Mouse (Mus musculus) hindbrain, embryonic 13.5 days (tissue): ENCODE results near the gene Fxyd5. TPM values are rescaled to one million over a fixed set of nuclear protein-coding genes. Genes with fewer than 3 reads are reported as not detected.

Source experiments
- ATAC-seq: fragments of 200-750 bp; cut with Nextera tagmentation; 2 replicates; pipeline ENCODE4 v1.8.0; 2017; ENCODE audit warnings: moderate TSS enrichment; ENCODE audit not compliant: low FRiP score
- H3K27ac ChIP-seq: fragments of 300-500 bp; sonication (generic); 2 replicates; pipeline ENCODE4 v1.5.1; 2015; ENCODE audit warnings: inconsistent platforms, mild to moderate bottlenecking, moderate library complexity
- H3K27me3 ChIP-seq: fragments of 300-500 bp; sonication (generic); 2 replicates; pipeline ENCODE4 v1.6.1; 2015; ENCODE audit warnings: mild to moderate bottlenecking, inconsistent platforms
- H3K36me3 ChIP-seq: fragments of 300-500 bp; sonication (generic); 2 replicates; pipeline ENCODE4 v1.6.1; 2015; ENCODE audit warnings: mild to moderate bottlenecking, inconsistent platforms
- H3K4me1 ChIP-seq: fragments of 300-500 bp; sonication (generic); replicated peaks from 2 replicates; pipeline ENCODE4 v1.6.1; 2015; ENCODE audit warnings: inconsistent platforms
- H3K4me2 ChIP-seq: fragments of 300-500 bp; sonication (generic); 2 replicates; pipeline ENCODE4 v1.6.1; 2015; ENCODE audit warnings: inconsistent platforms, mild to moderate bottlenecking, moderate library complexity
- H3K4me3 ChIP-seq: fragments of 300-500 bp; sonication (generic); 2 replicates; pipeline ENCODE4 v1.5.1; 2015; ENCODE audit warnings: mild to moderate bottlenecking, inconsistent platforms
- H3K9ac ChIP-seq: fragments of 300-500 bp; sonication (generic); 2 replicates; pipeline ENCODE4 v1.6.1; 2015; ENCODE audit warnings: mild to moderate bottlenecking, inconsistent platforms
- H3K9me3 ChIP-seq: fragments of 300-500 bp; sonication (generic); 2 replicates; pipeline ENCODE4 v1.6.1; 2016; ENCODE audit warnings: inconsistent platforms
- WGBS: fragments of 180-500 bp; shearing (Covaris S2); methylation state at CpG from one replicate; pipeline ENCODE4 v1.1.7; 2015; 5-methylcytosine and 5-hydroxymethylcytosine counted together
- polyA plus RNA-seq: library from polyadenylated mRNA; unstranded; fragments of >200 nt; fragmentation: Nextera tagmentation; extraction: Ambion mirVana; gene quantifications from 2 replicates; pipeline ENCODE4 v1.2.1, GENCODE M21; 2015

Fxyd5 gene
- polyA plus RNA-seq, 1 experiment from 2014 or later, result 13.0 TPM

GRCm38 (mm10) chr7:31036917-31037316, 5.4 kb downstream of the Fxyd5 start:
- 88% methylated on average over 7 of the region's 7 CpGs for WGBS
- Histone ChIP-seq H3K9me3 (no peaks in the 10 kb centered on the region), H3K9ac (no peak overlapping the region), H3K4me3 (no peak overlapping the region), H3K27ac (no peak overlapping the region), H3K4me1 (peaks cover 5% of the 10 kb centered on the region), H3K4me2 (no peak overlapping the region), H3K36me3 (no peaks in the 10 kb centered on the region), H3K27me3 (peaks cover 31% of the 10 kb centered on the region)
- no peak for ATAC-seq

DNA sequence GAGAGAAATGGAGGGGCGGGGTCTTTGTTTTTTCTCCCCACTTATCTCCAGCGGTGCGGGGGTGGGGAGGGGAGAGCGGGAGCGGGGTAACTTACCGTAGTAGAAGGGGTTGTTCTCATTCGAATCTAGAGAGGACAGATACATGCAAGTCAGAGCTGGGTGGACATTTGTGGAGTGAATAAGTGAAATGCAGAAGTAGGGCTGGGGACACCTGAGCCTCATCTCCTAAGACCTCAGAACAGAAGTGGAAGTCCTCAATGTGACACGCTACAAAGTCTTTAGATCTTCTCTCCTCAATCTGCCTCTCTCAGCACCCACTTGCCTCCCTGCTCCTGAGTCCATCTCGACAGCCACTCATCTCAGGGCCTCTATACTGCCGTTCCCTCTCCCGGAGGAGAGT, 7.0 kb downstream of the Fxyd5 start:
- H3K9me3 ChIP-seq, result no peaks in the 10 kb centered on the region
- no peak overlapping the region for H3K27ac ChIP-seq
- WGBS, result 83% methylated on average over 11 of the region's 11 CpGs
- no peak overlapping the region for H3K4me2 ChIP-seq
- no peak overlapping the region for H3K9ac ChIP-seq
- no peaks in the 10 kb centered on the region for H3K36me3 ChIP-seq
- no peak overlapping the region for H3K4me3 ChIP-seq
- no peaks in the 10 kb centered on the region for H3K4me1 ChIP-seq
- ATAC-seq, result no peak
- peaks cover 14% of the 10 kb centered on the region for H3K27me3 ChIP-seq

GRCm38 (mm10) chr7:31034789-31035188, 7.5 kb downstream of the Fxyd5 start:
- Histone ChIP-seq H3K4me2 (no peak overlapping the region), H3K27ac (no peak overlapping the region), H3K4me3 (no peak overlapping the region), H3K36me3 (no peaks in the 10 kb centered on the region), H3K27me3 (peaks cover 10% of the 10 kb centered on the region; the same call in 1 of the 2 replicates), H3K4me1 (no peaks in the 10 kb centered on the region), H3K9ac (no peak overlapping the region), H3K9me3 (no peaks in the 10 kb centered on the region)
- 63% methylated on average over 11 of the region's 11 CpGs for WGBS
- no peak for ATAC-seq

GRCm38 (mm10) chr7:31033409-31034165, 8.7 kb downstream of the Fxyd5 start:
- ATAC-seq, result no peak

GRCm38 (mm10) chr7:31031731-31032130, 10.6 kb downstream of the Fxyd5 start:
- no peak overlapping the region for H3K4me2 ChIP-seq
- H3K4me1 ChIP-seq, result no peaks in the 10 kb centered on the region
- no peak for ATAC-seq
- no peak overlapping the region for H3K9ac ChIP-seq
- no peak overlapping the region for H3K27ac ChIP-seq
- H3K27me3 ChIP-seq, result no peaks in the 10 kb centered on the region
- H3K4me3 ChIP-seq, result no peak overlapping the region
- H3K9me3 ChIP-seq, result no peaks in the 10 kb centered on the region
- no peaks in the 10 kb centered on the region for H3K36me3 ChIP-seq
- WGBS, result 87% methylated on average over 7 of the region's 7 CpGs

More at GRCm38 (mm10) chr7:31033409-31034165, 8.7 kb downstream of the Fxyd5 start:
- Histone ChIP-seq H3K4me3 (no peak overlapping the region), H3K27ac (no peak overlapping the region), H3K36me3 (no peaks in the 10 kb centered on the region), H3K4me2 (no peak overlapping the region), H3K27me3 (no peaks in the 10 kb centered on the region), H3K9ac (no peak overlapping the region), H3K9me3 (no peaks in the 10 kb centered on the region), H3K4me1 (no peaks in the 10 kb centered on the region)
- WGBS, result 79% methylated on average over 9 of the region's 9 CpGs

- Histone ChIP-seq H3K4me2 (no peak overlapping the region), H3K4me1 (no peaks in the 10 kb centered on the region), H3K9me3 (no peaks in the 10 kb centered on the region), H3K9ac (no peak overlapping the region), H3K27ac (no peak overlapping the region), H3K4me3 (no peak overlapping the region), H3K36me3 (no peaks in the 10 kb centered on the region), H3K27me3 (no peaks in the 10 kb centered on the region)
- WGBS, result 71% methylated on average over 2 of the region's 2 CpGs
- ATAC-seq, result no peak
These were observed 11.6 kb downstream of the Fxyd5 start for GRCm38 (mm10) chr7:31030717-31031116.

DNA sequence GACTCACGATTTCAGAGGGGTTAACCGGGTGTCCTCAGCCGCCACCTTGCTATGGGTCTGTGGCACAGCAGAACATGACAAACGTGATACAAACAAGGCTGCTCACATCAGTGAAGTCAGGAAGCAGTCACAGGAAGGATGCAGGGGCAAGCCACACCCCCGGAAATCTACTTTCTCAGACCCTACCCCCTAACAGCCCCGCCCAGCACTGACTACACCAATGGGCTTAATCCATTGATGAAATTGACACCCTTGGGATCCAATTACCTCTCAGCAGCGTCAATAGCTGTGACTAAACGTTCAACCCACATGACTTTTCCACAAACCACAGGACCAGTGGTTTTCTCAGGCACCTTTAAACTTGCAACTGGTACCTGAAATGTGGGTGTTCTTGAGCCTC, 13.7 kb downstream of the Fxyd5 start:
- no peak for ATAC-seq
- H3K27me3 ChIP-seq, result no peaks in the 10 kb centered on the region
- H3K4me2 ChIP-seq, result no peak overlapping the region
- no peaks in the 10 kb centered on the region for H3K9me3 ChIP-seq
- no peak overlapping the region for H3K9ac ChIP-seq
- no peak overlapping the region for H3K27ac ChIP-seq
- no peak overlapping the region for H3K4me3 ChIP-seq
- no peaks in the 10 kb centered on the region for H3K36me3 ChIP-seq
- H3K4me1 ChIP-seq, result no peaks in the 10 kb centered on the region
- WGBS, result 78% methylated on average over 8 of the region's 8 CpGs

DNA sequence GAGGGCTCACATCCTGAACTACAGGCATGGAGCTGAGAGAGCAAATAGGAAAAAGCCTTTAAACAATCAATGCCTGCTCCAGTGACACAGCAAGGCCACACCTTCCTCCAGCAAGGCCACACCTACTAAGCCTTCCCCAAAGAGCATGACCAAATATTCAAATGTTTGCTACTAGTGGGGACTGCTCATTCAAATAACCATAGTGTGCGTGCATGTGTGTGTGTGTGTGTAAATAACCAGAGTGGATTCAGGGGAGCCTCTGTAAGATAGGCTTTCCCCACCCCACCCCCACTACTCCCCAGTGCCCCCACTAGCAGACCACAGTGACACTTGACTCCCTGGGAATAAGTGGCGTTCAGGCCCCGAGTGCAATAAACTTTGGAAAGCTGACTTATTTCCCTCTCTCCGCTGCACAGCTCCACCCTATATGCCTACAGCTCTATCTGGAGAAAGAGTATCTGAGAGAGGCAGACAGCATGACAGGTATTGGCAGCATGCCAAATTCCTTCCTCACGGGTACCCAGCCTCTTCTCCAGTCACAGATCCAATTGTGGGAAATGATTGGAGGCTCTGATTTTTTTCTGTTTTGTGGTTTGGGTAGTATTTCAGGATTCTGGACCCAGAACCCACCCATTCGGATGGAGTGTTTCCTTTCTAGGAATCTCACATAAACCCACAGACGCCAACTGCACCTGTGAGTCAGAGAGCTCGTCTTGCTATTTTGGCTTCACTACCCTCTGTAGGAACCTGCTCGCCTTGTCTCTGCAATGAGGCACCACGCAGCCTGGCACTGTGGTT, 25.0 kb downstream of the Fxyd5 start:
- WGBS, result 65% methylated on average over 10 of the region's 10 CpGs
- H3K36me3 ChIP-seq, result no peaks in the 10 kb centered on the region
- no peak overlapping the region for H3K4me2 ChIP-seq
- H3K27me3 ChIP-seq, result no peaks in the 10 kb centered on the region
- H3K4me3 ChIP-seq, result no peak overlapping the region
- 0 out of 2 replicates have a peak, but pooled peaks have one; percentile 13 for ATAC-seq
- peaks cover 12% of the 10 kb centered on the region for H3K4me1 ChIP-seq
- H3K9me3 ChIP-seq, result no peaks in the 10 kb centered on the region
- H3K9ac ChIP-seq, result no peak overlapping the region
- no peak overlapping the region for H3K27ac ChIP-seq

GRCm38 (mm10) chr7:31012971-31013370, 29.3 kb downstream of the Fxyd5 start:
- no peaks in the 10 kb centered on the region for H3K36me3 ChIP-seq
- no peak for ATAC-seq
- H3K9ac ChIP-seq, result no peak overlapping the region
- H3K27ac ChIP-seq, result no peak overlapping the region
- H3K27me3 ChIP-seq, result no peaks in the 10 kb centered on the region
- H3K9me3 ChIP-seq, result no peaks in the 10 kb centered on the region
- H3K4me1 ChIP-seq, result peaks cover 12% of the 10 kb centered on the region
- H3K4me2 ChIP-seq, result no peak overlapping the region
- 81% methylated on average over 5 of the region's 5 CpGs for WGBS
- no peak overlapping the region for H3K4me3 ChIP-seq

DNA sequence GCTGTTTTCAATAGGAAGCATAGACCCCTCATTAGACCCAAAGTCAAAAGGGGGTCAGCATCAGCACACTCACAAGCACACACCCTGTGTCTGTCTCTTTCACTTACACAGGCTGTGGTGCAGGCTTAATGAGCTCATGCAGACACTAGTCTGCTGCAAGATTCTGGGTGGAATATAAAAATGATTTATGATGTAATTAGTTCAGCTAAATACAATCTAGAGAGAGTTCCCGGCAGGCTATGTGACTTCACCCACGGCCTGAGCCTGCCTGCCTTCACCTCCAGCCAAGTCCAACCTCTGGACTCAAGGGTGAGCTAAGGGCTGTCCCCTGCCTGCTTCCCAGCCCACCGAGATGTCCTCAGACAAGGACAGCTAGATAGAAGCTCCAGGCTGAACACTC, 33.4 kb downstream of the Fxyd5 start:
- ATAC-seq, result no peak
- no peaks in the 10 kb centered on the region for H3K27me3 ChIP-seq
- no peak overlapping the region for H3K9ac ChIP-seq
- H3K4me3 ChIP-seq, result no peak overlapping the region
- no peaks in the 10 kb centered on the region for H3K4me1 ChIP-seq
- H3K36me3 ChIP-seq, result no peaks in the 10 kb centered on the region
- H3K27ac ChIP-seq, result no peak overlapping the region
- H3K9me3 ChIP-seq, result no peaks in the 10 kb centered on the region
- H3K4me2 ChIP-seq, result no peak overlapping the region
- WGBS, result 61% methylated on average over 3 of the region's 3 CpGs

- Histone ChIP-seq H3K4me3 (no peak overlapping the region), H3K9me3 (no peaks in the 10 kb centered on the region), H3K9ac (no peak overlapping the region), H3K4me2 (no peak overlapping the region), H3K27me3 (no peaks in the 10 kb centered on the region), H3K27ac (no peak overlapping the region), H3K36me3 (no peaks in the 10 kb centered on the region), H3K4me1 (no peaks in the 10 kb centered on the region)
- no peak for ATAC-seq
- WGBS, result 83% methylated on average over 1 of the region's 1 CpGs
These were observed 34.1 kb downstream of the Fxyd5 start for GRCm38 (mm10) chr7:31008175-31008574.

DNA sequence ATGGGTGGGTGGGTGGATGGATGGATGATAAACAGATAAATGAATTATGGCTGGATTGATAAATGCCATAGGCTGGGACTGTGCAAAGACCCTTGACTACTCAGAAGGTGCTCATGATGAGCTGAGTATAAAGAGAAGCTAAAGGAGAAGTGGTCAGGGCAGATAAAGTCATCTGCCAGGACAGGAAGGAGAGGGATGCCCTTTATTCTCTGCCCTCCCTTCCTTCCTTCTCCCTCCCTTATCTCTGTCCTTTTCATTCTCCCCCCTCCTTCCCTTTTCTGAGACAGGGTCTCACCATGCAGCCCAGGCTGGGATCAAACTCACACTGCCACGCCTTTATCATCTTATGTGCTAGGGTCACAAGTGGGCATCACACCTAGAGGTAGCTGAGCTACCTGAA, 34.5 kb downstream of the Fxyd5 start:
- no peak overlapping the region for H3K9ac ChIP-seq
- 100% methylated on average over 1 of the region's 1 CpGs for WGBS

More for the DNA sequence above, 34.5 kb downstream of the Fxyd5 start:
- Histone ChIP-seq H3K27ac (no peak overlapping the region), H3K4me1 (no peaks in the 10 kb centered on the region), H3K9me3 (no peaks in the 10 kb centered on the region), H3K36me3 (no peaks in the 10 kb centered on the region), H3K4me3 (no peak overlapping the region), H3K4me2 (no peak overlapping the region), H3K27me3 (no peaks in the 10 kb centered on the region)
- ATAC-seq, result no peak
